Mouse (Mus musculus) neural tube, embryonic 11.5 days (tissue): ENCODE measurements around the gene Olfr391-ps. TPM values are rescaled to one million over a fixed set of nuclear protein-coding genes. Genes with fewer than 3 reads are reported as not detected.

ENCODE experiments used
- ATAC-seq: fragments of 200-750 bp; cut with Nextera tagmentation; 2 replicates; pipeline ENCODE4 v1.8.0; 2017; ENCODE audit warnings: moderate number of reproducible peaks, mild to moderate bottlenecking, moderate TSS enrichment, moderate library complexity; ENCODE audit not compliant: insufficient read depth, low FRiP score, low TSS enrichment
- DNase-seq: peaks from one replicate; pipeline ENCODE4 v3.0.0-alpha.2; 2015; ENCODE audit warnings: low spot score
- H3K27ac ChIP-seq: fragments of 300-500 bp; sonication (generic); 2 replicates; pipeline ENCODE4 v1.5.1; 2014; ENCODE audit warnings: low read depth, mild to moderate bottlenecking, low read length
- H3K27me3 ChIP-seq: fragments of 300-500 bp; sonication (generic); 2 replicates; pipeline ENCODE4 v1.6.1; 2014; ENCODE audit warnings: mild to moderate bottlenecking, low read length, mixed read lengths; ENCODE audit not compliant: control insufficient read depth, insufficient read depth
- H3K36me3 ChIP-seq: fragments of 300-500 bp; sonication (generic); 2 replicates; pipeline ENCODE4 v1.6.1; 2014; ENCODE audit warnings: mild to moderate bottlenecking, low read length, moderate library complexity, mixed read lengths; ENCODE audit not compliant: control insufficient read depth, insufficient read depth
- H3K4me1 ChIP-seq: fragments of 300-500 bp; sonication (generic); 2 replicates; pipeline ENCODE4 v1.6.1; 2014; ENCODE audit warnings: low read length, mixed read lengths; ENCODE audit not compliant: control insufficient read depth, insufficient read depth
- H3K4me2 ChIP-seq: fragments of 300-500 bp; sonication (generic); 2 replicates; pipeline ENCODE4 v1.6.1; 2014; ENCODE audit warnings: low read depth, mild to moderate bottlenecking, moderate library complexity
- H3K4me3 ChIP-seq: fragments of 300-500 bp; sonication (generic); 2 replicates; pipeline ENCODE4 v1.5.1; 2014; ENCODE audit warnings: low read depth, low read length
- H3K9ac ChIP-seq: fragments of 300-500 bp; sonication (generic); 2 replicates; pipeline ENCODE4 v1.6.1; 2014; ENCODE audit warnings: mild to moderate bottlenecking, low read length
- H3K9me3 ChIP-seq: fragments of 300-500 bp; sonication (generic); 2 replicates; pipeline ENCODE4 v1.6.1; 2016; ENCODE audit warnings: low read length; ENCODE audit not compliant: control insufficient read depth
- WGBS: fragments of 180-500 bp; shearing (Covaris S2); extraction: QIAGEN DNeasy Blood & Tissue Kit; methylation state at CpG from one replicate; pipeline ENCODE4 v1.1.7; 2014; 5-methylcytosine and 5-hydroxymethylcytosine counted together
- polyA plus RNA-seq: library from polyadenylated mRNA; unstranded; fragments of >200 nt; fragmentation: Nextera tagmentation; extraction: Ambion mirVana; gene quantifications from 2 replicates; pipeline ENCODE4 v1.2.1, GENCODE M21; 2014

The Olfr391-ps gene
- polyA plus RNA-seq = not detected in 2 replicates

GRCm38 (mm10) chr11:73802952-73803351 is at the start of gene Olfr391-ps:
Gene Olfr391-ps (minus strand): TSS chr11:73803052.
- no peaks in the 10 kb centered on the region for H3K27me3 ChIP-seq
- no peaks in the 10 kb centered on the region; the same call in 1 of the 2 replicates for H3K9me3 ChIP-seq
- H3K4me1 ChIP-seq = no peaks in the 10 kb centered on the region
- H3K4me2 ChIP-seq = no peak within 1 kb of the TSS
- WGBS = 52% methylated on average over 1 of the region's 1 CpGs
- H3K4me3 ChIP-seq = no peak within 1 kb of the TSS
- no peak for DNase-seq
- H3K9ac ChIP-seq = no peak within 1 kb of the TSS
- no peak for ATAC-seq
- H3K27ac ChIP-seq = no peak within 1 kb of the TSS
- H3K36me3 ChIP-seq = no peaks in the 10 kb centered on the region

DNA sequence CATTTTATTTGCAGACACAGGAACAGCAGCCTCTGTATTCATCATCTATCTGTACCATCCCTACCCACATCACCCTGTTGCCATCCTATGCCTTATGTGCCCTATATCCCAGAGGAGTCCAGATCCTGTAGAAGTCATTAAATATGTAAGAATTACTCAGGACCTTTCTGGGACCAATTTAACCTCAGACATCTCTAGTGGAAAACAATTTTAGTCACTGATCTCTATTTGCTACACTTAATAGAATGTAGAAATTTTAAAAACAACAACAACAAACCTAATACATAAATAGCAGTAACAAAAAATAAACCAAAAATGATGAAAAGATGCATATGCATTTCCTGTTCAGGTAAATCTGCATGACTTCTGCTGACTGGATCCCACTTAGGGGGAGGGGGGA is 48.5 kb upstream of the Olfr391-ps start, which contains the start of gene Olfr393:
Gene Olfr393, minus strand, starts transcription at position 101 of the 400 bp plus-strand sequence.
- Histone ChIP-seq H3K4me3 (no peak within 1 kb of the TSS), H3K9ac (no peak within 1 kb of the TSS), H3K4me1 (no peaks in the 10 kb centered on the region), H3K36me3 (no peaks in the 10 kb centered on the region), H3K27me3 (no peaks in the 10 kb centered on the region), H3K4me2 (no peak within 1 kb of the TSS), H3K9me3 (peaks cover 4% of the 10 kb centered on the region), H3K27ac (no peak within 1 kb of the TSS)
- ATAC-seq (no peak), DNase-seq (no peak)

DNA sequence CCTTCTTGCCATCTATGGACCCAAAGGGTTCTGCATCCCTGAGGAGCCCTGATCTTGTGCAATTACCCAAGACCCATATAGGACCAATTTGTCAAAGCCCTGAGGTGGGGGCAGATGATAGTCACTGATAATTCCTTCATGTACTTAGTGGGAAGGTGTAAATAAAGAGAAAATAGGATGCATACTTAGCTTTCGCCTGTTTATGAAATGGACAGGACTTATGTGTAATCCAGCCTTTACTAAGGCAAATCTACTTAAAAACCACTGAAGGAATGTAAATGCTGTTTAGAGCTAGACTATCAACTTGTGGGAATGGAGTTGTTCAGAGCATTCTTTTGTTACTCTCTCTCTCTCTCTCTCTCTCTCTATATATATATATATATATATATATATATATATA is 14.1 kb upstream of the Olfr391-ps start, which contains the start of gene Olfr392:
Gene Olfr392, minus strand, starts transcription at position 101 of the 400 bp plus-strand sequence.
- Histone ChIP-seq H3K27me3 (no peaks in the 10 kb centered on the region), H3K9me3 (no peaks in the 10 kb centered on the region), H3K4me3 (no peak within 1 kb of the TSS), H3K4me2 (no peak within 1 kb of the TSS), H3K36me3 (no peaks in the 10 kb centered on the region), H3K4me1 (no peaks in the 10 kb centered on the region), H3K9ac (no peak within 1 kb of the TSS), H3K27ac (no peak within 1 kb of the TSS)
- 97% methylated on average over 1 of the region's 1 CpGs for WGBS
- no peak for DNase-seq
- no peak for ATAC-seq

- Histone ChIP-seq H3K9me3 (peaks cover 2% of the 10 kb centered on the region; the same call in 1 of the 2 replicates), H3K27me3 (no peaks in the 10 kb centered on the region), H3K4me2 (no peak within 1 kb of the TSS), H3K27ac (no peak within 1 kb of the TSS), H3K4me3 (no peak within 1 kb of the TSS), H3K4me1 (no peaks in the 10 kb centered on the region), H3K36me3 (no peaks in the 10 kb centered on the region), H3K9ac (no peak within 1 kb of the TSS)
- ATAC-seq (no peak), DNase-seq (no peak)
- WGBS = 78% methylated on average over 1 of the region's 1 CpGs
These were observed 20.2 kb downstream of the Olfr391-ps start, which contains the start of gene Olfr390 for GRCm38 (mm10) chr11:73782664-73783063. Gene Olfr390 (plus strand): TSS chr11:73782964.

DNA sequence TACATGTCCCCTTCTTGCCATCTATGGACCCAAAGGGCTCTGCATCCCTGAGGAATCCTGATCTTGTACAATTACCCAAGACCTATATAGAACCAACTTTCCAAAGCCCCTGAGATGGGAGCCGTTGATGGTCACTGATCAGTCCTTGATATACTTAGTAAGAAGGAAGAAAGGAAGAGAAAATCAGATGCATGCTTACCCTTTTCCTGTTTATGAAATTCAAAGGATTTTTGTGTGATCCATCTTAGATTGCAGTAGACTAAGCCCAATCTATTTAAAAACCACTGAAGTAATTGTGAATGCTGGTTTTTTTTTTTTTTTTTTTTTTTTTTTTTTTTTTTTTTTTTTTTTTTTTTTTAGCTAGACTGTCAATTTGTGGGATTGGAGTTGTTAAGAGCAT is 22.2 kb downstream of the Olfr391-ps start, which contains the start of gene Olfr389:
Gene Olfr389, minus strand, starts transcription at position 101 of the 400 bp plus-strand sequence.
- Histone ChIP-seq H3K4me1 (no peaks in the 10 kb centered on the region), H3K4me3 (no peak within 1 kb of the TSS), H3K27ac (no peak within 1 kb of the TSS), H3K27me3 (no peaks in the 10 kb centered on the region), H3K9ac (no peak within 1 kb of the TSS), H3K36me3 (no peaks in the 10 kb centered on the region), H3K4me2 (no peak within 1 kb of the TSS), H3K9me3 (peaks cover 2% of the 10 kb centered on the region; the same call in 1 of the 2 replicates)
- DNase-seq = no peak
- no peak for ATAC-seq
- 88% methylated on average over 1 of the region's 1 CpGs for WGBS

DNA sequence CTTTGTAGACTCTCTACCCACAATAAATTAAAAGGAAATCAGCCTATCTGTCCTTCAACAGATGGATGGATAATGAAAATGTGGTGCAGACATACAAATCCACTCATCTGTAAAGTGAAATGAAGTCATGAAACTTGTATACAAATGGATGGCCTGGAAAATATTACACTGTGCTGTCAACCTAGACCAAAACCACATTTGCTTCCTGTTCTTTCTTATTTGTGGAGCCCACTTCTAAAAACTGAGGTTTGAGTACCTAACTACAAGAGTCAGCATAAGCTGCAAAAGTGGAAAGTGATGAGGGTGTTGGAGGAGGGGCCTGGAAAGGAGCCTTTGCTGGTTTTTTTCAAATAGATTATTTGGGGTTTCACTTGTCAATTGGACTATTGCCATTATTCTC is 43.7 kb downstream of the Olfr391-ps start:
- no peak overlapping the region for H3K4me2 ChIP-seq
- no peaks in the 10 kb centered on the region for H3K4me1 ChIP-seq
- H3K27me3 ChIP-seq = no peaks in the 10 kb centered on the region
- H3K4me3 ChIP-seq = no peak overlapping the region
- DNase-seq (no peak), ATAC-seq (no peak)
- no peaks in the 10 kb centered on the region for H3K36me3 ChIP-seq
- no peak overlapping the region for H3K9ac ChIP-seq
- H3K27ac ChIP-seq = no peak overlapping the region
- 0 out of 2 replicates have a peak, but pooled peaks cover 3% of the 10 kb centered on the region for H3K9me3 ChIP-seq

Other genes with a start within 250 kb of the Olfr391-ps start
- not detected in 2 replicates for gene Olfr385, start 210.0 kb downstream of the Olfr391-ps start, polyA plus RNA-seq
- not detected in 2 replicates for gene Olfr384, start 204.5 kb downstream of the Olfr391-ps start, polyA plus RNA-seq
- not detected in 2 replicates for gene Zfp735, start 114.3 kb downstream of the Olfr391-ps start, polyA plus RNA-seq
- not detected in 2 replicates for gene Olfr389, start 22.3 kb downstream of the Olfr391-ps start, polyA plus RNA-seq
- gene Olfr390, start 20.1 kb downstream of the Olfr391-ps start, polyA plus RNA-seq = not detected in 2 replicates
- not detected in 2 replicates for gene Olfr392, start 14.0 kb upstream of the Olfr391-ps start, polyA plus RNA-seq
- not detected in 2 replicates for gene Olfr393, start 48.4 kb upstream of the Olfr391-ps start, polyA plus RNA-seq
- gene Olfr394, start 87.7 kb upstream of the Olfr391-ps start, polyA plus RNA-seq = not detected in 2 replicates
- gene Olfr395, start 106.2 kb upstream of the Olfr391-ps start, polyA plus RNA-seq = not detected in 2 replicates
- not detected in 2 replicates for gene Olfr23, start 133.6 kb upstream of the Olfr391-ps start, polyA plus RNA-seq
- not detected in 2 replicates for gene Olfr397, start 157.8 kb upstream of the Olfr391-ps start, polyA plus RNA-seq
- gene Olfr398, start 187.4 kb upstream of the Olfr391-ps start, polyA plus RNA-seq = not detected in 2 replicates